In genomic region chr7:46179431-46180275, GRCm38 (mm10) we compare ENCODE assay signal across 8 mouse cellular contexts. TPM values are rescaled to one million over a fixed set of nuclear protein-coding genes. Genes with fewer than 3 reads are reported as not detected.
A peak's percentile ranks its signal among the peaks of the same experiment; 100 is the strongest.
DNase-seq lines count a peak whose midpoint lies in the region; ATAC-seq and TF ChIP-seq lines count a peak whose summit lies in the region.

TSS of gene Abcc8 (minus strand) at chr7:46180033.

- DNase-seq in layer of hippocampus, adult 11-12 months (ENCODE audit: low spot score), result peak; percentile 45
- DNase-seq in layer of hippocampus, adult 9-10 months (ENCODE audit: low spot score), result no peak
- no peak for DNase-seq in heart, postnatal 25 days (ENCODE audit: low spot score)
- DNase-seq in left cerebral cortex, postnatal 25 days (ENCODE audit: low spot score in 2 of 2), result peak; percentile 55 to 72
- no peak for DNase-seq in spleen, adult 12 weeks (ENCODE audit: low spot score)
- no peak for DNase-seq in urinary bladder, postnatal 25 days (ENCODE audit: low spot score)

- H3K9ac ChIP-seq in embryonic facial prominence, embryonic 12.5 days, result peak within 1 kb of the TSS; percentile 17; the same call in 1 of the 2 replicates

- H3K4me3 ChIP-seq in embryonic facial prominence, embryonic 12.5 days, result peak within 1 kb of the TSS; percentile 45
- H3K4me3 ChIP-seq in olfactory bulb, adult 2 months (ENCODE audit: insufficient read depth, low read depth, low read length), result peak within 1 kb of the TSS; percentile 60

- no peak for TF ChIP-seq CTCF in olfactory bulb, adult 2 months (IDR thresholded peaks at IDR 0.05; ENCODE audit: insufficient read depth, low read depth, low read length)

- TF ChIP-seq POLR2A in olfactory bulb, adult 2 months (IDR thresholded peaks at IDR 0.05; ENCODE audit: insufficient read depth, low read depth, low read length), result peak; percentile 32; the same call in 1 of the 2 replicates

- ATAC-seq in embryonic facial prominence, embryonic 12.5 days (ENCODE audit: insufficient number of reproducible peaks, insufficient read depth, low FRiP score, low TSS enrichment), result no peak

- H3K27me3 ChIP-seq in embryonic facial prominence, embryonic 12.5 days, result peaks cover 54% of the 10 kb centered on the region

- H3K9me3 ChIP-seq in embryonic facial prominence, embryonic 12.5 days, result no peaks in the 10 kb centered on the region

- intact Hi-C loops in heart, postnatal 25 days (cut with DNase I), result loop anchor here (5.0 kb wide), 1 partner anchor 42 kb away; no protein-coding TSS in a partner anchor
- intact Hi-C loops in left cerebral cortex, postnatal 25 days (cut with DNase I), result no loop called here

- peaks cover 2% of the 10 kb centered on the region; the same call in 1 of the 2 replicates for H3K4me1 ChIP-seq in embryonic facial prominence, embryonic 12.5 days
- H3K4me1 ChIP-seq in olfactory bulb, adult 2 months (ENCODE audit: control insufficient read depth, insufficient read depth, low read length), result peaks cover 10% of the 10 kb centered on the region; the same call in 1 of the 2 replicates

- no peaks in the 10 kb centered on the region for H3K36me3 ChIP-seq in embryonic facial prominence, embryonic 12.5 days

- H3K4me2 ChIP-seq in embryonic facial prominence, embryonic 12.5 days (replicated peaks), result peak within 1 kb of the TSS; percentile 85

- 1% methylated on average over 59 of the region's 75 CpGs for WGBS in embryonic facial prominence, embryonic 12.5 days
- 1% methylated on average over 73 of the region's 75 CpGs for WGBS in olfactory bulb, adult 2 months

- H3K27ac ChIP-seq in embryonic facial prominence, embryonic 12.5 days, result no peak within 1 kb of the TSS
- H3K27ac ChIP-seq in olfactory bulb, adult 2 months (ENCODE audit: insufficient read depth, low read depth, low read length), result no peak within 1 kb of the TSS

RNA-seq across cellular contexts. Expression of gene Abcc8, which starts in this region (rescaled TPM):
- polyA plus RNA-seq in embryonic facial prominence, embryonic 12.5 days (2016; fragmentation: Nextera tagmentation; extraction: Ambion mirVana), result 0.87 and 0.93 TPM in 2 replicates
- total RNA-seq in heart, postnatal 25 days (2021), result 10 to 100 TPM; 52.4 to 54.4 TPM
- 10 to 100 TPM; 28.2 to 33.1 TPM for total RNA-seq in left cerebral cortex, postnatal 25 days (2021)
- not detected in 2 replicates for polyA plus RNA-seq in olfactory bulb, adult 2 months (2012; ENCODE audit: insufficient read depth, insufficient read length, low replicate concordance, missing spikeins)

Comparison
In these comparisons a context has a peak if more than half of its experiments do, and no peak if none do; other contexts are left out.
1. DNase-seq: peak in layer of hippocampus, adult 11-12 months (single experiment) and left cerebral cortex, postnatal 25 days (2 of 2); none in layer of hippocampus, adult 9-10 months (single experiment), heart, postnatal 25 days (single experiment), spleen, adult 12 weeks (single experiment) and urinary bladder, postnatal 25 days (single experiment).